Comparison of ENCODE assay signal across 21 mouse cellular contexts in the genomic region with DNA sequence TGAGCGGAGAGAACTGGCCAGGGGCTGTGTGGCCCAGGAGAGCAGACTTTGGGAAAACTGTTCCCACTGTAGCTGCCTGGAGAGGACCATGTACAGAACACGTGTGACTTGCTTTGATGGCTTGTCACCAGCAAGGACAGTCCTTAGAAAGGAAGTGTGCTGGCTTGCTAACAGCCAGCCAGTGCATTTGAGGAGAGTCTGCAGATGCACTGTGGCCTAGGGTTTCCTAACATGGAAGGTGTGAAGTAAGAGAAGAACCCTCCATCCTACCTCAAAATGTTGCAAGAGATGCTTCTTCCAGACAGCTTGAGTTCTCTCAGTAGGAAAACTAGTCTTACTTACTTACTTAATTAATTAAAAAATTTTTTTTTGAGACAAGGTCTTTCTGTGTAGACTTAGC.
"Had no signal": no experiment of that assay in that cellular context is flagged by ENCODE, and none has a peak within 500 bp of the region (broad histone marks: within the 10 kb centered on the region; RNA-seq: fewer than 3 reads in every experiment).

No protein-coding gene starts in this region.

- DNase-seq: lung, adult 18-20 months; lung, embryonic 14.5 days; lung, postnatal 10 days; lung, postnatal 4 days; midbrain, embryonic 14.5 days; retina, postnatal 1 day; right cerebral cortex, adult 18-20 months; right cerebral cortex, postnatal 25 days; right cerebral cortex, postnatal 4 days; spleen, adult 18-20 months; thymus, adult 2 months; thymus, postnatal 25 days; thymus, postnatal 4 days had no signal

- H3K27me3 ChIP-seq: midbrain, embryonic 12.5 days; neural tube, embryonic 13.5 days; neural tube, embryonic 15.5 days; stomach, embryonic 15.5 days had no signal

- H3K4me1 ChIP-seq: midbrain, embryonic 12.5 days; stomach, embryonic 15.5 days had no signal

- ATAC-seq: midbrain, embryonic 16.5 days had no signal

- H3K36me3 ChIP-seq: midbrain, embryonic 10.5 days; neural tube, embryonic 13.5 days; neural tube, embryonic 15.5 days; stomach, embryonic 15.5 days had no signal

- H3K27ac ChIP-seq: midbrain, embryonic 10.5 days; midbrain, embryonic 12.5 days; neural tube, embryonic 13.5 days; neural tube, embryonic 15.5 days; stomach, embryonic 15.5 days; stomach, postnatal 0 days had no signal

- H3K9me3 ChIP-seq: midbrain, embryonic 10.5 days; midbrain, embryonic 12.5 days; neural tube, embryonic 13.5 days; neural tube, embryonic 15.5 days; stomach, embryonic 15.5 days had no signal

- H3K4me3 ChIP-seq: midbrain, embryonic 10.5 days; midbrain, embryonic 12.5 days; myocyte; neural tube, embryonic 13.5 days; neural tube, embryonic 15.5 days; stomach, embryonic 15.5 days had no signal
